Mouse (Mus musculus): ENCODE measurements around the gene Kif5c. TPM values are rescaled to one million over a fixed set of nuclear protein-coding genes. Genes with fewer than 3 reads are reported as not detected.

The Kif5c gene
- polyA plus RNA-seq, 1 experiment, result 0.65 TPM

- H3K4me3 ChIP-seq (ENCODE audit: low read depth, low read length), result no peak overlapping the region
- no peaks in the 10 kb centered on the region for H3K27me3 ChIP-seq (ENCODE audit: control insufficient read depth, insufficient read depth, low read length)
- H3K27ac ChIP-seq (ENCODE audit: insufficient read depth, low read depth, low read length), result no peak overlapping the region
- no peaks in the 10 kb centered on the region for H3K4me1 ChIP-seq (ENCODE audit: control insufficient read depth, insufficient read depth, insufficient read length, low read length)
- TF ChIP-seq POLR2A (IDR thresholded peaks at IDR 0.05; ENCODE audit: low read depth, low read length) (no peak), CTCF (IDR thresholded peaks at IDR 0.05; ENCODE audit: extremely low read depth, insufficient read length, insufficient replicate concordance, low read depth, low read length) (no peak)
- 53% methylated on average over 4 of the region's 4 CpGs for WGBS
- no peaks in the 10 kb centered on the region for H3K36me3 ChIP-seq (ENCODE audit: control insufficient read depth, insufficient read depth, low read length)
Observed at GRCm38 (mm10) chr2:49727686-49728085, 108.6 kb downstream of the Kif5c start.

- TF ChIP-seq POLR2A (IDR thresholded peaks at IDR 0.05; ENCODE audit: low read depth, low read length), result no peak
- no peak for TF ChIP-seq CTCF (IDR thresholded peaks at IDR 0.05; ENCODE audit: extremely low read depth, insufficient read length, insufficient replicate concordance, low read depth, low read length)
- H3K4me3 ChIP-seq (ENCODE audit: low read depth, low read length), result no peak overlapping the region
- no peaks in the 10 kb centered on the region for H3K27me3 ChIP-seq (ENCODE audit: control insufficient read depth, insufficient read depth, low read length)
- H3K36me3 ChIP-seq (ENCODE audit: control insufficient read depth, insufficient read depth, low read length), result no peaks in the 10 kb centered on the region
- no peak overlapping the region for H3K27ac ChIP-seq (ENCODE audit: insufficient read depth, low read depth, low read length)
- peaks cover 3% of the 10 kb centered on the region; the same call in 1 of the 2 replicates for H3K4me1 ChIP-seq (ENCODE audit: control insufficient read depth, insufficient read depth, insufficient read length, low read length)
- 83% methylated on average over 10 of the region's 10 CpGs for WGBS
Observed at GRCm38 (mm10) chr2:49728896-49729610, 110.0 kb downstream of the Kif5c start.

DNA sequence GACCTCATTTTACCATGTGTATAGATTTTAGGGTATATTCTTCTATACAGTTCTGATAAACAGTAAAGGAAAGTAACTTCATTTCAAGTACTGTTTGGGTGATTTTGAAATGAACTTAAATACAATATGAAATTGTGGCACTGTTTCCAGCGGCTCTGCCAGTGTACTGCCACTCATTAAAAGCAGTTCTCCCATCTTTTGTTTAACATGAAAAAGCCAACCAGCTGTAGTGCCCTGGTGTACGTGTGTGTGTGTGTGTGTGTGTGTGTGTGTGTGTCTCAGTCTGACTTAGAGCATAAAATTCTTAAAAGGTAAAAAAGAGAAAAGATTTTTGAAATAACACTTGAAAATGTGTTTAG is 110.5 kb downstream of the Kif5c start:
- H3K27me3 ChIP-seq (ENCODE audit: control insufficient read depth, insufficient read depth, low read length), result no peaks in the 10 kb centered on the region
- no peak overlapping the region for H3K27ac ChIP-seq (ENCODE audit: insufficient read depth, low read depth, low read length)
- H3K4me1 ChIP-seq (ENCODE audit: control insufficient read depth, insufficient read depth, insufficient read length, low read length), result peaks cover 3% of the 10 kb centered on the region; the same call in 1 of the 2 replicates
- TF ChIP-seq CTCF (IDR thresholded peaks at IDR 0.05; ENCODE audit: extremely low read depth, insufficient read length, insufficient replicate concordance, low read depth, low read length) (no peak), POLR2A (IDR thresholded peaks at IDR 0.05; ENCODE audit: low read depth, low read length) (no peak)
- H3K36me3 ChIP-seq (ENCODE audit: control insufficient read depth, insufficient read depth, low read length), result no peaks in the 10 kb centered on the region
- no peak overlapping the region for H3K4me3 ChIP-seq (ENCODE audit: low read depth, low read length)
- 72% methylated on average over 2 of the region's 2 CpGs for WGBS

DNA sequence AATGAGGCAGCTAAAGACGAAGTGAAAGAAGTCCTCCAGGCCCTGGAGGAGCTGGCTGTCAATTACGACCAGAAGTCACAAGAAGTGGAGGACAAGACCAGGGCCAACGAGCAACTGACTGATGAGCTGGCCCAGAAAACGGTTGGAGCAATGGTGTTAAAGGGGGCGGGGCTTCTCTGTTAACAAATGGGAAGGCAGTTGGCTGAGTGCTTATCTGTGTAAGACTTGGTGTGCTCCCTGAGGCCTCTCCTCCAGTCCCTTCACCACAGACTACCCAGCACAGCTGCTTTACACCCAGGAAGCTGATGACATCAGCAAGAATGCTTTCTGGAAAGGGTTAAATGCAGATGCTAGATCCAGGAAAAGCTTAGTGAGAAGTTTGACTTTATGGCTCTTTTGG is 111.1 kb downstream of the Kif5c start:
- WGBS, result 23% methylated on average over 5 of the region's 5 CpGs

DNA sequence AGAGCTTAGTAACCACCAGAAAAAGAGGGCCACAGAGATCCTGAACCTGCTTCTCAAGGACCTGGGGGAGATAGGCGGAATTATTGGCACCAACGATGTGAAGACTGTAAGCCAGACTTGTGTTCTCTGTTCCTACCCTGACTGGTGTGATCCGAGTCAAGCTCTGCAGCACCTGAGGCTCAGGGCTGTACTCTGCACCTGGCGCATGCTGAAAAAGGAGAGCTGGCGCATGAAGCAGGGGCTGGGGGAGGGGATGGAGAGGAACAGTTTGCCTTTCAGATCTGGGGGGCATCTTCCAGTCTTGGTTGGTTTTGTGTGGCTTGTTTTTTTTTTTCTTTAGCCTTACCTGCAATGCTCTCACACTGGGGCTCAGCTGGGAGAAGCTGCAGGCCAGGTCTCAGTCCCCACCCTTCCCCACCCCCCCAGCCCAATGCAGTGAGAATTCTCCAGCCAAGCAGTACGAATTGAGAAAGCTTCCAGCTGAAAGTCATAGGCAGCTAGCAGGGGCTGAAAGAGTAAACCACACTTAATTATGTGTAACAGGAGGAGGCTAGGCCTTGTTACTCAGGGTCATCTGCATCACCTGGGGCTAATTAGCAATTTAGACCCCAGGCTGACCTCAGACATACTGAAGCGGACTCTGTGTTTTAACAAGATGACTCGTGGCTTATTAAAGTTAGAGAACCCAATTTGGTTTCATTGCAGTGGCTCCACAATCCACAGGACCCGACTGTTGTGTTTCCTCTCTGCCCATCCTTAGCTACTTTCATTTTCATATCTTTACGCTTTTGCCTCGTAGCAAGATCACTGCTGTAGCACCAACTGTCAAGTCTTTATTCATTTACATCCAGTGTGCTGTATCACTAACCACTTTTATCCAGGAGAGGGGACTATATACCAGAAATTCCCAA is 113.9 kb downstream of the Kif5c start:
- Histone ChIP-seq H3K27me3 (ENCODE audit: control insufficient read depth, insufficient read depth, low read length) (no peaks in the 10 kb centered on the region), H3K36me3 (ENCODE audit: control insufficient read depth, insufficient read depth, low read length) (no peaks in the 10 kb centered on the region), H3K27ac (ENCODE audit: insufficient read depth, low read depth, low read length) (0 out of 2 replicates have a peak overlapping the region, but pooled peaks have one; percentile 32), H3K4me1 (ENCODE audit: control insufficient read depth, insufficient read depth, insufficient read length, low read length) (peaks cover 3% of the 10 kb centered on the region; the same call in 1 of the 2 replicates), H3K4me3 (ENCODE audit: low read depth, low read length) (peak overlapping the region; percentile 34; the same call in 1 of the 2 replicates)
- TF ChIP-seq CTCF (IDR thresholded peaks at IDR 0.05; ENCODE audit: extremely low read depth, insufficient read length, insufficient replicate concordance, low read depth, low read length) (no peak), POLR2A (IDR thresholded peaks at IDR 0.05; ENCODE audit: low read depth, low read length) (no peak)
- 56% methylated on average over 11 of the region's 11 CpGs for WGBS

More for the DNA sequence above, 111.1 kb downstream of the Kif5c start:
- Histone ChIP-seq H3K27me3 (ENCODE audit: control insufficient read depth, insufficient read depth, low read length) (no peaks in the 10 kb centered on the region), H3K4me1 (ENCODE audit: control insufficient read depth, insufficient read depth, insufficient read length, low read length) (peaks cover 3% of the 10 kb centered on the region; the same call in 1 of the 2 replicates), H3K27ac (ENCODE audit: insufficient read depth, low read depth, low read length) (no peak overlapping the region), H3K36me3 (ENCODE audit: control insufficient read depth, insufficient read depth, low read length) (no peaks in the 10 kb centered on the region), H3K4me3 (ENCODE audit: low read depth, low read length) (no peak overlapping the region)
- TF ChIP-seq CTCF (IDR thresholded peaks at IDR 0.05; ENCODE audit: extremely low read depth, insufficient read length, insufficient replicate concordance, low read depth, low read length), result no peak
- TF ChIP-seq POLR2A (IDR thresholded peaks at IDR 0.05; ENCODE audit: low read depth, low read length), result no peak

GRCm38 (mm10) chr2:49733656-49734008 is 114.5 kb downstream of the Kif5c start:
- TF ChIP-seq POLR2A (IDR thresholded peaks at IDR 0.05; ENCODE audit: low read depth, low read length) (no peak), CTCF (IDR thresholded peaks at IDR 0.05; ENCODE audit: extremely low read depth, insufficient read length, insufficient replicate concordance, low read depth, low read length) (no peak)
- Histone ChIP-seq H3K4me1 (ENCODE audit: control insufficient read depth, insufficient read depth, insufficient read length, low read length) (peaks cover 4% of the 10 kb centered on the region; the same call in 1 of the 2 replicates), H3K27me3 (ENCODE audit: control insufficient read depth, insufficient read depth, low read length) (no peaks in the 10 kb centered on the region), H3K36me3 (ENCODE audit: control insufficient read depth, insufficient read depth, low read length) (no peaks in the 10 kb centered on the region), H3K27ac (ENCODE audit: insufficient read depth, low read depth, low read length) (no peak overlapping the region), H3K4me3 (ENCODE audit: low read depth, low read length) (peak overlapping the region; percentile 34; the same call in 1 of the 2 replicates)
- 48% methylated on average over 7 of the region's 7 CpGs for WGBS
